Mouse (Mus musculus) ES-E14 (cell line): ENCODE results near the gene Bace1. TPM values are rescaled to one million over a fixed set of nuclear protein-coding genes. Genes with fewer than 3 reads are reported as not detected.

Experiments used
- DNase-seq: peaks from one replicate; pipeline ENCODE4 v3.0.0-alpha.2; 2013; ENCODE audit warnings: low read depth, low spot score
- H3K27ac ChIP-seq: 2 replicates; pipeline ENCODE4 v1.5.1; 2012; ENCODE audit warnings: low read depth, mild to moderate bottlenecking, low read length, moderate library complexity, mixed read lengths; ENCODE audit not compliant: poor library complexity, insufficient read depth, severe bottlenecking
- H3K36me3 ChIP-seq: 2 replicates; pipeline ENCODE4 v1.6.1; 2012; ENCODE audit warnings: mild to moderate bottlenecking, low read length, moderate library complexity, mixed read lengths; ENCODE audit not compliant: control insufficient read depth, poor library complexity, insufficient read depth, severe bottlenecking
- H3K4me1 ChIP-seq, 2 experiments: fragments of 150-350 bp in 1 of 2; sonication (generic) in 1 of 2; 2 replicates each; pipeline ENCODE4 v1.6.1; 2012; ENCODE audit warnings: low read length in 2 of 2, mild to moderate bottlenecking in 1 of 2, mixed read lengths in 1 of 2; ENCODE audit not compliant: control insufficient read depth in 2 of 2, insufficient read depth in 2 of 2, poor library complexity in 1 of 2
- H3K4me3 ChIP-seq, 2 experiments: fragments of 150-350 bp in 1 of 2; sonication (generic) in 1 of 2; 2 replicates each; pipeline ENCODE4 v1.5.1; 2012; ENCODE audit warnings: low read length in 2 of 2, low read depth in 1 of 2, mild to moderate bottlenecking in 1 of 2, mixed read lengths in 1 of 2; ENCODE audit not compliant: insufficient read depth in 1 of 2, poor library complexity in 1 of 2, severe bottlenecking in 1 of 2
- H3K9ac ChIP-seq: 2 replicates; pipeline ENCODE4 v1.6.1; 2012; ENCODE audit warnings: low read depth, mild to moderate bottlenecking, low read length, mixed read lengths; ENCODE audit not compliant: poor library complexity, insufficient read depth, severe bottlenecking
- H3K9me3 ChIP-seq: fragments of 150-350 bp; sonication (generic); 2 replicates; pipeline ENCODE4 v1.6.1; 2012; ENCODE audit warnings: low read depth, mild to moderate bottlenecking, low read length; ENCODE audit not compliant: control insufficient read depth, insufficient read depth
- CHD2 ChIP-seq: IDR thresholded peaks from 2 replicates; pipeline ENCODE4 v1.6.1; 2014; ENCODE audit warnings: mild to moderate bottlenecking, low read depth, low read length, inconsistent platforms
- HCFC1 ChIP-seq: IDR thresholded peaks from 2 replicates; pipeline ENCODE4 v1.6.1; 2012; ENCODE audit warnings: low read length, inconsistent platforms, borderline replicate concordance; ENCODE audit not compliant: insufficient read depth
- MAFK ChIP-seq: IDR thresholded peaks from 2 replicates; pipeline ENCODE4 v1.6.1; 2014; ENCODE audit warnings: mild to moderate bottlenecking, low read depth, low read length, inconsistent platforms; ENCODE audit not compliant: insufficient read depth
- ZC3H11A ChIP-seq: IDR thresholded peaks from 2 replicates; pipeline ENCODE4 v1.6.1; 2012; ENCODE audit warnings: low read depth, mild to moderate bottlenecking, inconsistent platforms, low read length, borderline replicate concordance
- ZNF384 ChIP-seq: IDR thresholded peaks from 2 replicates; pipeline ENCODE4 v1.6.1; 2012; ENCODE audit warnings: low read depth, low read length, inconsistent platforms
- in situ Hi-C, 2 experiments: fragments of 600-800 bp; cut with MboI; formaldehyde crosslinking; loops; one replicate each; pipeline ENCODE4 v1.15.1; 2025; ENCODE audit warnings: low sequenced_read_pairs in 2 of 2, inconsistent platforms in 1 of 2; ENCODE audit not compliant: unreplicated experiment in 2 of 2
- total RNA-seq: library from RNA; depleted of rRNA; stranded (reverse); fragments of 300-350 nt; gene quantifications from 2 replicates; pipeline ENCODE4 v1.2.3, GENCODE M21; 2012

The Bace1 gene
- total RNA-seq, 1 experiment = 13.7 TPM

DNA sequence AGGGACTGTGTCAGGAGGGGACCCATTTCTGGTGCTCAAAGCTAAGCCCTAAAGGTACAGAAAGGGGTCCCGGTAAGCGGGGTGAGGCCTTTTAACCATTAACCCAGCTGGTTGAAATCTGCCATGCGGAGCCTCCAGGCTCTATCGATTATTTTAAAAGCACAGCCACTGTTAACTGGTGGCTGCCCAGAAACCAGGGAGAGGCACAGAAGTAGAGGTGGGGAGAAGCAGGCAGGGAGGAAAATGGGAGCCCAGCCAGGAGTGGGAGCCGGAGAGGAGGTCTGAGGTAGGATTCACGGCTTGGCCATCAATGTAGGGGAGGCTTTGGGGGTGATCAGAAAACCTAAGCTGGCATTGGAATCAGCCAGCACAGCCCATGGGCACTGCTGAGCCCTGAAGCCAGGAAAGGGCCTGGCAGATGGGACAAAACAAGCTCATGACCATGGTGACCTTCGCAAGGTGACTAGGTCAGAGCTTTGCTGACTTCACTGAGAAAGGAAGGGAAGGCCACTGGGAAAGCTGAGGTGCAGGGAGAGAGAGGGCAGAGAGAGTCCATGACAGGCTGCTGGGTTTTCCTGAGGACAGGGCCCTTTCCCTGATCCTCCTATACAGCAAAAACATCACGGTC lies 12.3 kb downstream of the Bace1 start:
- peaks cover 5% of the 10 kb centered on the region; the same call in 1 of the 2 replicates for H3K36me3 ChIP-seq
- H3K4me1 ChIP-seq = peaks cover 3 to 31% of the 10 kb centered on the region in 2 experiments; a peak in 2 of 4 replicates
- no peak overlapping the region for H3K9ac ChIP-seq
- no peak overlapping the region for H3K27ac ChIP-seq
- DNase-seq = no peak
- no peak for TF ChIP-seq ZC3H11A
- no peak for TF ChIP-seq ZNF384
- no peak for TF ChIP-seq CHD2
- no peak for TF ChIP-seq HCFC1
- no peak for TF ChIP-seq MAFK
- H3K9me3 ChIP-seq = no peaks in the 10 kb centered on the region
- in situ Hi-C loops = no loop called here
- no peak overlapping the region for H3K4me3 ChIP-seq

DNA sequence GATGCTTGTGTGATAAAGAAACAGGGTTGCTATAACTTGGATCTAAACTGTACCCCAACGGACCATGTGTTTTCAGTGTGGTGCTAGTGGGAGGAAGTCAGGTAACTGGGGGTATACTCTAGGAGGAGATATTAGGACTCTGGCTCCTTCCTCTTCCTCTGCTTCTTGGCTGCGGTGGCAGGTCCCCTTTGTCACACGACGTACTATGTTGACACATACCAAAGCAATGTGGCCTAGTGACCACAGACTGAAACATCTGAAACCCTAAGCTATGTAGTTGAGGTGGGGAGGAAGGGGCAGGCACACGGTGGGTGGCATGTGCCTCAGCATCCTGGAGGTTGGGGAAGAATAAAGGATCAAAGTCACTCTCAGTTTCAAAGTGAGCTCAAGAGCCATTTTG lies 12.9 kb downstream of the Bace1 start:
- H3K36me3 ChIP-seq = peaks cover 5% of the 10 kb centered on the region; the same call in 1 of the 2 replicates
- no peak overlapping the region for H3K4me3 ChIP-seq
- TF ChIP-seq HCFC1 = no peak
- no peak for TF ChIP-seq MAFK
- TF ChIP-seq ZNF384 = 0 out of 2 replicates have a peak, but pooled peaks have one; percentile 56
- no peak overlapping the region for H3K27ac ChIP-seq
- no peak for DNase-seq
- no peaks in the 10 kb centered on the region for H3K9me3 ChIP-seq
- peaks cover 3 to 31% of the 10 kb centered on the region in 2 experiments; a peak in 2 of 4 replicates for H3K4me1 ChIP-seq
- in situ Hi-C loops = no loop called here
- no peak overlapping the region for H3K9ac ChIP-seq

DNA sequence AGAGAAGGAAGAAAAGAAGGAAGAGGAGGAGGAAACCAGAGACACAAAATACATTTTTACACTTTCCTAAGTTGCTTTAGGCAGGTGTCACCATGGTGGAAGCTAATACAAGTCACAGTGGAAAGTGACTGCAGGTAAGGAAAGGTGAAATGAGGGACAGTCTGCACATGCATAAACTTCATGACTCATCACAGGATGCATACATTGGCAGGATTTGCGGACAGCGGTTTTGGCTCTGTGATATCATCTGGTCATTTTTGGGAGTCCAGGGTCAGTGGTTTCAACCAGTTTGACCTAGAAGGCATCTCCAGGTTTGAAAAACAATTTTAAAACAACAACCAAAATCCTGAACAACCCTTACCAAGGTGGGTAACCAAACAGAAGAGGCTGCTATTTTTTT lies 13.4 kb downstream of the Bace1 start:
- H3K9ac ChIP-seq = no peak overlapping the region
- TF ChIP-seq HCFC1 (no peak), ZC3H11A (no peak), CHD2 (no peak), ZNF384 (no peak), MAFK (no peak)
- no peaks in the 10 kb centered on the region for H3K9me3 ChIP-seq
- H3K4me3 ChIP-seq = no peak overlapping the region
- peaks cover 3 to 28% of the 10 kb centered on the region in 2 experiments; a peak in 2 of 4 replicates for H3K4me1 ChIP-seq
- H3K27ac ChIP-seq = no peak overlapping the region
- no peak for DNase-seq
- in situ Hi-C loops = no loop called here
- H3K36me3 ChIP-seq = peaks cover 5% of the 10 kb centered on the region; the same call in 1 of the 2 replicates

DNA sequence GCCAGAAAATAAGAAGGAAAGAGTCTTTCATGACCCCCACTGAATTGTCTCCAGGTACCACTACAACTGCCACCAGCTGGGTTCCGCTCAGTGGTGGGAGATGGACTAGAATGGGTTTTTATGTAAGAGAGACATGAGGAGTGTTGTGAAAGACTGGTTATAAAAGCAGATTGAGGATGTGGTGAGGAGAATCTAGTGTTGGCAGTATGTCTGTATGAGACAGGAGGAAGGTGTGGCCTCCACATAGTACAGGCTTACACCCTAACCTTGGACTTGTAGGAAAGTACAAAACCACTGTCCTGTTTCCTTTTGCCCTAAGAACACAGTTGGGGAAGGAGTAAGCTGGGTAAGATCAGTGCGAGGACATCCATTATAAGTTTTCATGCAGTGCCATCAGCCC lies 15.3 kb downstream of the Bace1 start:
- Histone ChIP-seq H3K36me3 (peaks cover 9% of the 10 kb centered on the region; the same call in 1 of the 2 replicates), H3K4me1 (peaks cover 2 to 16% of the 10 kb centered on the region in 2 experiments; a peak in 2 of 4 replicates), H3K27ac (no peak overlapping the region), H3K9me3 (no peaks in the 10 kb centered on the region), H3K9ac (no peak overlapping the region), H3K4me3 (no peak overlapping the region)
- in situ Hi-C loops = no loop called here
- no peak for TF ChIP-seq CHD2
- TF ChIP-seq ZNF384 = no peak
- TF ChIP-seq MAFK = no peak
- no peak for TF ChIP-seq ZC3H11A
- TF ChIP-seq HCFC1 = no peak
- DNase-seq = no peak
